21 mouse cellular contexts compared by ENCODE assay signal in the genomic region with DNA sequence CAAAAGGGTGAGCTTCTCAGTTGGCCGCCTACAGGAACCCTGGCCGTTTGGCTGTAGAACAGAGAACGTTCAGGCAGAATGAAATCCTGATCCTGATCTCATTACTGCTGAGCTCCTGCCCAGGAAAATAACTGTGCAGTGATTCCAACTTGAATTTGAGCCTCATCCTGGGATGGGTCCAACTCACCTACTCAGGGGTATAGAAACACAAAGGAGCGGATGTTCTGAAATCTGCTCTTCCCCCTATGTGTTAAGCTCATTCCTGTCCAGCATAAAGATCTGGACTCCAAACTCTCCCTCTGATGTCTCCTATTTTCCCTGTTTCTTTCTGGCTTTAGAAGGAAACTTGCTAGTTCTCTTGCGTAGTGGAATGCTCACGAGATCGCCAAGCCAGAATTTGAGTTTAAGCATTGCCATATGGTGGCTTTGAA.
DNase-seq lines count a peak whose midpoint lies in the region; ATAC-seq and TF ChIP-seq lines count a peak whose summit lies in the region.
"Had no signal": no experiment of that assay in that cellular context is flagged by ENCODE, and none has a peak within 500 bp of the region (broad histone marks: within the 10 kb centered on the region; RNA-seq: fewer than 3 reads in every experiment).

No protein-coding gene starts in this region.

- H3K4me2 ChIP-seq in lung, embryonic 15.5 days: no peak overlapping the region
- H3K4me2 ChIP-seq in embryonic facial prominence, embryonic 14.5 days (ENCODE audit: low read depth, low read length): no peak overlapping the region
- H3K4me2 ChIP-seq: embryonic facial prominence, embryonic 12.5 days; heart, embryonic 11.5 days; hindbrain, embryonic 12.5 days; limb, embryonic 12.5 days; liver, embryonic 15.5 days; midbrain, embryonic 11.5 days; stomach, embryonic 15.5 days had no signal

- peak; percentile 33 for DNase-seq in gastrocnemius, adult 2 months
- no peak for DNase-seq in gastrocnemius, postnatal 36 days
- no peak for DNase-seq in lung, postnatal 36 days
- DNase-seq in embryonic facial prominence, embryonic 14.5 days (ENCODE audit: low spot score): peak; percentile 89
- no peak for DNase-seq in left cerebral cortex, postnatal 36 days (ENCODE audit: low spot score in 2 of 2)
- no peak for DNase-seq in layer of hippocampus, postnatal 25 days (ENCODE audit: extremely low spot score in 1 of 2, low spot score in 1 of 2)
- DNase-seq: heart, postnatal 10 days; kidney, adult 2 months; kidney, postnatal 10 days; right cerebral cortex, postnatal 25 days; thymus, adult 18-20 months had no signal

- no peaks in the 10 kb centered on the region for H3K9me3 ChIP-seq in lung, embryonic 15.5 days
- no peaks in the 10 kb centered on the region for H3K9me3 ChIP-seq in embryonic facial prominence, embryonic 14.5 days (ENCODE audit: control insufficient read depth, low read length)
- H3K9me3 ChIP-seq: embryonic facial prominence, embryonic 12.5 days; hindbrain, embryonic 12.5 days; limb, embryonic 12.5 days; liver, embryonic 15.5 days; stomach, embryonic 15.5 days had no signal

- intact Hi-C loops in gastrocnemius, adult 2 months (cut with DNase I): no loop called here
- intact Hi-C loops in gastrocnemius, postnatal 36 days (cut with DNase I): no loop called here
- intact Hi-C loops in left cerebral cortex, postnatal 36 days (cut with DNase I): no loop called here

- H3K9ac ChIP-seq in lung, embryonic 15.5 days: no peak overlapping the region
- H3K9ac ChIP-seq in embryonic facial prominence, embryonic 14.5 days (ENCODE audit: low read depth, low read length): no peak overlapping the region
- H3K9ac ChIP-seq: embryonic facial prominence, embryonic 12.5 days; hindbrain, embryonic 12.5 days; limb, embryonic 12.5 days; liver, embryonic 15.5 days; stomach, embryonic 15.5 days had no signal

- no peak overlapping the region for H3K4me3 ChIP-seq in gastrocnemius, adult 2 months
- H3K4me3 ChIP-seq in lung, embryonic 15.5 days: no peak overlapping the region
- H3K4me3 ChIP-seq in embryonic facial prominence, embryonic 14.5 days (ENCODE audit: low read depth, low read length): no peak overlapping the region
- H3K4me3 ChIP-seq: embryonic facial prominence, embryonic 12.5 days; hindbrain, embryonic 12.5 days; limb, embryonic 12.5 days; liver, embryonic 15.5 days; stomach, embryonic 15.5 days had no signal

- no peaks in the 10 kb centered on the region for H3K27me3 ChIP-seq in lung, embryonic 15.5 days
- no peaks in the 10 kb centered on the region for H3K27me3 ChIP-seq in embryonic facial prominence, embryonic 14.5 days (replicated peaks; ENCODE audit: control insufficient read depth, insufficient read depth, low read length)
- H3K27me3 ChIP-seq: embryonic facial prominence, embryonic 12.5 days; hindbrain, embryonic 12.5 days; limb, embryonic 12.5 days; liver, embryonic 15.5 days; stomach, embryonic 15.5 days had no signal

- H3K27ac ChIP-seq in gastrocnemius, adult 2 months: peak overlapping the region; percentile 54
- H3K27ac ChIP-seq in lung, embryonic 15.5 days: peak overlapping the region; percentile 72
- peak overlapping the region; percentile 60 for H3K27ac ChIP-seq in embryonic facial prominence, embryonic 14.5 days (replicated peaks; ENCODE audit: low read depth, low read length)
- H3K27ac ChIP-seq: embryonic facial prominence, embryonic 12.5 days; hindbrain, embryonic 12.5 days; limb, embryonic 12.5 days; liver, embryonic 15.5 days; stomach, embryonic 15.5 days had no signal

- WGBS in lung, embryonic 15.5 days: 75% methylated on average over 7 of the region's 7 CpGs
- WGBS in embryonic facial prominence, embryonic 14.5 days: 33% methylated on average over 7 of the region's 7 CpGs

- H3K4me1 ChIP-seq in lung, embryonic 15.5 days: peaks cover 43% of the 10 kb centered on the region
- peaks cover 52% of the 10 kb centered on the region for H3K4me1 ChIP-seq in embryonic facial prominence, embryonic 14.5 days (ENCODE audit: control insufficient read depth, insufficient read depth, low read length)
- H3K4me1 ChIP-seq: liver, embryonic 15.5 days; stomach, embryonic 15.5 days had no signal

- H3K36me3 ChIP-seq in lung, embryonic 15.5 days: no peaks in the 10 kb centered on the region
- H3K36me3 ChIP-seq in embryonic facial prominence, embryonic 14.5 days (ENCODE audit: control insufficient read depth, insufficient read depth, low read length): no peaks in the 10 kb centered on the region
- H3K36me3 ChIP-seq: embryonic facial prominence, embryonic 12.5 days; hindbrain, embryonic 12.5 days; limb, embryonic 12.5 days; liver, embryonic 15.5 days; stomach, embryonic 15.5 days had no signal

- ATAC-seq in lung, embryonic 15.5 days (ENCODE audit: borderline replicate concordance, extremely low read depth, low FRiP score, low TSS enrichment): no peak
- ATAC-seq in embryonic facial prominence, embryonic 14.5 days (ENCODE audit: low read depth): peak; percentile 58
- ATAC-seq: forebrain, embryonic 16.5 days; inflammation-experienced regulatory T-cells, adult 6 months had no signal

- TF ChIP-seq CTCF in gastrocnemius, adult 2 months (IDR thresholded peaks at IDR 0.05): no peak

Comparison
In these comparisons a context has a peak if more than half of its experiments do, and no peak if none do; other contexts are left out.
1. DNase-seq: peak in gastrocnemius, adult 2 months (single experiment) and embryonic facial prominence, embryonic 14.5 days (single experiment); none in gastrocnemius, postnatal 36 days (0 of 2), lung, postnatal 36 days (single experiment), left cerebral cortex, postnatal 36 days (0 of 2) and layer of hippocampus, postnatal 25 days (0 of 2).
2. Peak in every context shown above with its lines, with median percentiles within 50 percentile points of each other: H3K27ac ChIP-seq.